Mouse (Mus musculus) limb, embryonic 11.5 days (tissue): ENCODE measurements around the gene 1600002K03Rik. TPM values are rescaled to one million over a fixed set of nuclear protein-coding genes. Genes with fewer than 3 reads are reported as not detected.
A peak's percentile ranks its signal among the peaks of the same experiment; 100 is the strongest.

Experiments used
- ATAC-seq: fragments of 200-750 bp; cut with Nextera tagmentation; 2 replicates; pipeline ENCODE4 v1.8.0; 2017; ENCODE audit warnings: low read depth; ENCODE audit not compliant: insufficient number of reproducible peaks, low FRiP score, low TSS enrichment
- DNase-seq: peaks from one replicate; pipeline ENCODE4 v3.0.0-alpha.2; 2015; ENCODE audit warnings: low spot score
- H3K27ac ChIP-seq: fragments of 300-500 bp; sonication (generic); replicated peaks from 2 replicates; pipeline ENCODE4 v1.5.1; 2014; ENCODE audit warnings: low read depth, mild to moderate bottlenecking, low read length
- H3K27me3 ChIP-seq: fragments of 300-500 bp; sonication (generic); 2 replicates; pipeline ENCODE4 v1.6.1; 2014; ENCODE audit warnings: mild to moderate bottlenecking, low read length, mixed read lengths; ENCODE audit not compliant: control insufficient read depth, insufficient read depth
- H3K36me3 ChIP-seq: fragments of 300-500 bp; sonication (generic); 2 replicates; pipeline ENCODE4 v1.6.1; 2014; ENCODE audit warnings: mild to moderate bottlenecking, low read length, moderate library complexity, mixed read lengths; ENCODE audit not compliant: control insufficient read depth, insufficient read depth
- H3K4me1 ChIP-seq: fragments of 300-500 bp; sonication (generic); 2 replicates; pipeline ENCODE4 v1.6.1; 2014; ENCODE audit warnings: low read length, mixed read lengths; ENCODE audit not compliant: control insufficient read depth, insufficient read depth
- H3K4me2 ChIP-seq: fragments of 300-500 bp; sonication (generic); 2 replicates; pipeline ENCODE4 v1.6.1; 2014; ENCODE audit warnings: low read depth, mild to moderate bottlenecking, moderate library complexity; ENCODE audit not compliant: severe bottlenecking
- H3K4me3 ChIP-seq: fragments of 300-500 bp; sonication (generic); 2 replicates; pipeline ENCODE4 v1.5.1; 2014; ENCODE audit warnings: low read depth, low read length
- H3K9ac ChIP-seq: fragments of 300-500 bp; sonication (generic); 2 replicates; pipeline ENCODE4 v1.6.1; 2014; ENCODE audit warnings: mild to moderate bottlenecking, low read length
- H3K9me3 ChIP-seq: fragments of 300-500 bp; sonication (generic); 2 replicates; pipeline ENCODE4 v1.6.1; 2016; ENCODE audit warnings: low read length; ENCODE audit not compliant: control insufficient read depth
- WGBS: fragments of 180-500 bp; shearing (Covaris S2); extraction: QIAGEN DNeasy Blood & Tissue Kit; methylation state at CpG from one replicate; pipeline ENCODE4 v1.1.7; 2014; 5-methylcytosine and 5-hydroxymethylcytosine counted together
- polyA plus RNA-seq: library from polyadenylated mRNA; unstranded; fragments of >200 nt; fragmentation: Nextera tagmentation; extraction: Ambion mirVana; gene quantifications from 2 replicates; pipeline ENCODE4 v1.2.1, GENCODE M21; 2014

1600002K03Rik gene
- polyA plus RNA-seq, 1 experiment from 2014 or later, result 5.9 TPM

DNA sequence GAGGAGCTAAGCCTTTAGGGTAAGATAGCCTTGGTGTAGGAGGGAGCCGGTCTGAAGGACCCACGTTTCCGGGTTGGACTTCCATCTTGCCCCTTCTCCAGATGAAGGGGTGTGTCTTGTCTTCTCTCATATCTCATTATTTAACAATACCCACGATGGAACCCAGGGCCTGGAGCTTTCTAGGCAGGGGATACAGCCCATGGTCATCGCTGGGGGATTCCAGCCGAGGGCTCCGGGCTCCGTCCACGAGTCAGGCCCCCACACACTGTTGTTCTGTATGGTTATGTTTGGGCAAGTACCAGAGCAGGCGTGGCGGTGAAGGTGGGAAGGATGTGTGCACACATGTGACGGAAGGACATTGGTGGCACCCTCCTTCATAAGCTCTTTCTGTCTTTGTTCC is 28.6 kb upstream of the 1600002K03Rik start:
- H3K27me3 ChIP-seq, result no peaks in the 10 kb centered on the region
- H3K27ac ChIP-seq, result no peak overlapping the region
- no peak for DNase-seq
- H3K36me3 ChIP-seq, result peaks cover 18% of the 10 kb centered on the region
- no peaks in the 10 kb centered on the region for H3K9me3 ChIP-seq
- ATAC-seq, result no peak
- WGBS, result 90% methylated on average over 12 of the region's 12 CpGs
- H3K4me1 ChIP-seq, result peaks cover 16% of the 10 kb centered on the region; the same call in 1 of the 2 replicates
- no peak overlapping the region for H3K4me2 ChIP-seq
- H3K4me3 ChIP-seq, result no peak overlapping the region
- H3K9ac ChIP-seq, result no peak overlapping the region

DNA sequence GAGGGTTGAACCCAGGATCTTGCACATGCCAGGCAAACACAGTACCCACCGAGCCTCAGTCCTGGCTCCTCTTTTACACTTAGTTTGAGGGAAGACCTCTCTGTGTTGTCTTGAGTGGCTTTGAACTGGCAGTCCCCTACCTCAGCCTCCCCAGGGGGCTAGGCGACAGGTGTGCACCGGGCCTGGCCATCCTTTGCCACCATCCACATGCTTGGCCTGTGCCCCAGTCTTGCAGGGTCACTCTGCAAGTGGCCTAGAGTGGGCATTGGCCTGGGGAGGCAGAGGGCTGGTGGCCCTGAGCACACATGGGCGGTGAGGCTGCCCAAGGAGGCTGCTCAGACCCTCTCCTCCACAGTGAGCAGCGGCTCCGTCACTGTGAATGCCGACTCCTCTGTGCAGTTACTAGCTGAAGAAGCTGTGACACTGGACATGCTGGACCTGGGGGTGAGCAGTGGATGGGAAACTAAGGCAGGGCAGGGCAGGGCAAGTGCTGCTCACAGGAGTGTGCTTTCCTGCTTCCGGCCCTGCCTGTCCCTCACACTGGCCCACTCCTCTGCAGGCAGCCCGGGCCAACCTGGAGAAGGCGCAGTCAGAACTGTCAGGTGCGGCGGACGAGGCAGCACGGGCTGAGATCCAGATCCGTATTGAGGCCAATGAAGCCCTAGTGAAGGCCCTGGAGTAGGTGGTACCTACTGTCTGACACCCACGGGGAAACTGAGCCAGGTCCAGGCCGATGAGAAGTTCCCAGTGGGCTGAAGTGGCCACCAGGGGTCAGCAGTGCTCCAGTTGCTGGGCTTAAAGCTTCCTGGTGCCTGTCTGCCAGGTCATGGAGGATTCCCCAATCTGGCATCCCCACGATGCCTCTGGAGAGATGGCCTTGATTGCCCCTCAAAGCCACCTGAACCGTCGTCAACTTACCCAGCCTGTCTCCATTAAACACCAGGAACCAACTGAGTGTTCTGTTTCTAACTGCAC is 27.6 kb upstream of the 1600002K03Rik start:
- Histone ChIP-seq H3K9me3 (no peaks in the 10 kb centered on the region), H3K27me3 (no peaks in the 10 kb centered on the region), H3K9ac (no peak overlapping the region), H3K27ac (no peak overlapping the region), H3K4me1 (peaks cover 16% of the 10 kb centered on the region; the same call in 1 of the 2 replicates), H3K36me3 (peaks cover 20% of the 10 kb centered on the region), H3K4me3 (no peak overlapping the region), H3K4me2 (no peak overlapping the region)
- DNase-seq (peak; percentile 83), ATAC-seq (no peak)
- 79% methylated on average over 20 of the region's 20 CpGs for WGBS

DNA sequence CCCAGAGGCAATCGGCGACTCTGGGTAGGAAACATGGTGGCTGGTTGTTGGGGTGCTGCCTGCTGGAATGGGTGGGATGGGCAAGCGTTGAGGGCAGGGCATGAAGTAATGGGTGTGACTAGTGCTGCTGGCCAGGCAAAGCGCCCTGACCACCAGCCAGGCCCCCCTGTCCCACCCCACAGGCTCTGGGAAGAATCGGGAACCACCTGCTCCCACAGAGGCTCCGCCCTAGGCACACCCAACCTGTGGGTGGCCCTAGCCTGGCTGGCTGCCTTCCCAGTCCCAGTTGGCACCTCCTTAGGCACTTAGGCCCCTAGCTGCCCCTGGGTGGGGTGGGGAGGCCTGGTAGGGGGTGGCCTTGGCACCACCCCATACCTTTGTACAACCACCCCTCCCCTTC is 26.8 kb upstream of the 1600002K03Rik start:
- peaks cover 20% of the 10 kb centered on the region for H3K36me3 ChIP-seq
- 88% methylated on average over 6 of the region's 6 CpGs for WGBS
- ATAC-seq (no peak), DNase-seq (no peak)
- peaks cover 14% of the 10 kb centered on the region; the same call in 1 of the 2 replicates for H3K4me1 ChIP-seq
- no peak overlapping the region for H3K9ac ChIP-seq
- no peaks in the 10 kb centered on the region for H3K27me3 ChIP-seq
- H3K9me3 ChIP-seq, result no peaks in the 10 kb centered on the region
- H3K4me3 ChIP-seq, result peak overlapping the region; percentile 5; the same call in 1 of the 2 replicates
- no peak overlapping the region for H3K4me2 ChIP-seq
- H3K27ac ChIP-seq, result no peak overlapping the region

DNA sequence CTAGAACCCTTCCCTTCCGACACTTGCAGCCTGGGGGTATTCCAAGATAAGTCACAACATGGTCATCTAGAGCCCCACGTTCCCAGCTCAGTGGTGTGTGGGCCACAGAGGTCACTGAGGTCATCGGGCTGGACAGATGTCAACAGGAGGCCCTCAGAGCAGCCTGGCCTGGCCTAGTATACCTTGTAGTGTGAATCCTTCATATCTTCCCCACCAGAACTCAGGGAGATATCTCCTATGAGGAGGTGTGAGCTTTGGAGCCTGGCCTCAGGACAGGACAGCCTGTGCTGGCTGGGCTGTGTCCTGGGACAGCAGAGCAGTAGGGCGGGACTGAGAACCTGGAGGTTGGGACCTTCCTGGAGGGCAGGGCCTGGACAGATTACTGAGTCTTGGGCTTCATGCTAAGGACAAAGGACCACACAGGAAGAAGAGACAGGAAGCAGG is 26.2 kb upstream of the 1600002K03Rik start:
- no peak overlapping the region; the same call in 1 of the 2 replicates for H3K4me2 ChIP-seq
- H3K27me3 ChIP-seq, result no peaks in the 10 kb centered on the region
- 0 out of 2 replicates have a peak overlapping the region, but pooled peaks have one; percentile 3 for H3K4me3 ChIP-seq
- peaks cover 21% of the 10 kb centered on the region for H3K36me3 ChIP-seq
- H3K27ac ChIP-seq, result no peak overlapping the region; the same call in 1 of the 2 replicates
- no peak overlapping the region for H3K9ac ChIP-seq
- H3K4me1 ChIP-seq, result peaks cover 14% of the 10 kb centered on the region; the same call in 1 of the 2 replicates
- ATAC-seq (no peak), DNase-seq (no peak)
- no peaks in the 10 kb centered on the region for H3K9me3 ChIP-seq
- 71% methylated on average over 4 of the region's 4 CpGs for WGBS

DNA sequence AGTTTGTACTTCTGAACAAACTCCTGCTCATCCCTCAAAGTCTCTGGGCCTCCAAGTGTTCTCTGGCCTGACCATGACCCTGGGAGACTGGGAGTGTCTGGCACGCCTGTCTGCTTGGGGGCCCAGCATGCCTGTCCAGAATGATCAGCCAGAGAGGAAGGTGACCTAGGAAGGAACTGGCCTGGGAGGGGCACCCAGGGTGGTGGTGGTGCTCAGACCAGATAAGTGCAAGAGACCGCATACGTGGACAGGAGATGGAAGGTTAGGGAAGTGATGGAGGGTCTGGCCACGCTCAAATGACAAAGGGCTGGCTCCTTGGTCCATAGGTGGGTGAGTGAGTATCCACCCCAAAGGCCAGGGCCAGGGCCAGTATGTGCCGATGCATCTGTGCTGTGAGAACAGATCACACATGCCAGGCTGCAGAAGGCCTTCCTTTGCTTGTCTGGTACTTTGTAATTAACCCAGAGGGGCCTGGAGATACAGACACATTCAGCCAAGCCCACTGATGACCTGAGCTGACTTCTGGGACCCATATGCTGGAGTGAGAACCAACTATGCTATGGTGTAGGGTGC is 25.5 kb upstream of the 1600002K03Rik start:
- 77% methylated on average over 5 of the region's 5 CpGs for WGBS
- H3K9ac ChIP-seq, result no peak overlapping the region

DNA sequence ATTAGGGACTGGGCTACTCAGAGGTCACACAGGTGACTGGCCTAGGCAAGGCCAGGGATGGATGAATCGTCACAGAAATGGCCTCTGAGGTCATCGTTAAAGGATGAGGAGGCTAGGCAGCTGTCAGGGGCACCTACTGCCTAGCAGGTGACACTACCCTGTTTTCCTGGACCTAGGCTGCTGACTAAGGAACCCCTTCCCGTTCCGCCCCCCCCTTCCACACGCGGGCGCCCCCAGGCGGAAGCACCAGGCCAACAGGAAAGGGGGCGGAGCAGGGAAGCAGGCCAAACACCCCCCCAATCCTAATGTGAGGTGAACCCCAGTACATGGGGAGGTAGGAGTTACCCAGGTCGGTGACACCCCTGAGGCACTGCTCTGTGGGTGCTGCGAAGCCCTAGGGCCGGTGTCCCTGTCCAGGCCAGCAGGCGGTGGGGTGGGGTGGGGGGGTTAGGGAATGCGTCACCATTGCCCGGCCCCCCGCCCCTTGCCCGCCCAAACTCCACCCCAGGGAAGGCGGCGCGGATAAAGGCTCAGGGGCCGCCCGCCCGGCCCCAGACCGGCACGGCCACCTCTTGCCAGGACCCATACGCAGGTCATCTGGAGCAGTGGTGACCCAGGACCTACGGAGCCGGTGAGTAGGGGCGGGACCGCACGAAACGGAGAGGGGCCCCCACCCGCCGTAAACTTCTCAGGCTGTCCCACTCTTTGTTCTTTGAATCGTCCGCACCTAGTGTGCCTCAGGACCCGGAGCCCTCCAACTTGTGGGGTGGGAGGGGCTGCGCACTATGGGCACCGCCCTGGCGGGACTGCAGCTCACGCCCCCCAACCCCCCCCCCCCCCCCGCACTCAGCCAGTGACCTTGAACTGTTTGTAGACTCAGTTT is 24.8 kb upstream of the 1600002K03Rik start, which contains the start of gene Midn:
TSS of gene Midn (plus strand) at position 554 of the 883 bp plus-strand sequence.
- Histone ChIP-seq H3K9ac (peak within 1 kb of the TSS; percentile 95), H3K36me3 (peaks cover 29% of the 10 kb centered on the region)

More for the DNA sequence above, 25.5 kb upstream of the 1600002K03Rik start:
- no peaks in the 10 kb centered on the region for H3K9me3 ChIP-seq
- peaks cover 22% of the 10 kb centered on the region for H3K36me3 ChIP-seq
- H3K27ac ChIP-seq, result no peak overlapping the region; the same call in 1 of the 2 replicates
- no peaks in the 10 kb centered on the region for H3K27me3 ChIP-seq
- peak overlapping the region; percentile 99; the same call in 1 of the 2 replicates for H3K4me3 ChIP-seq
- peak overlapping the region; percentile 59; the same call in 1 of the 2 replicates for H3K4me2 ChIP-seq
- ATAC-seq, result no peak
- H3K4me1 ChIP-seq, result peaks cover 18% of the 10 kb centered on the region
- no peak for DNase-seq

DNA sequence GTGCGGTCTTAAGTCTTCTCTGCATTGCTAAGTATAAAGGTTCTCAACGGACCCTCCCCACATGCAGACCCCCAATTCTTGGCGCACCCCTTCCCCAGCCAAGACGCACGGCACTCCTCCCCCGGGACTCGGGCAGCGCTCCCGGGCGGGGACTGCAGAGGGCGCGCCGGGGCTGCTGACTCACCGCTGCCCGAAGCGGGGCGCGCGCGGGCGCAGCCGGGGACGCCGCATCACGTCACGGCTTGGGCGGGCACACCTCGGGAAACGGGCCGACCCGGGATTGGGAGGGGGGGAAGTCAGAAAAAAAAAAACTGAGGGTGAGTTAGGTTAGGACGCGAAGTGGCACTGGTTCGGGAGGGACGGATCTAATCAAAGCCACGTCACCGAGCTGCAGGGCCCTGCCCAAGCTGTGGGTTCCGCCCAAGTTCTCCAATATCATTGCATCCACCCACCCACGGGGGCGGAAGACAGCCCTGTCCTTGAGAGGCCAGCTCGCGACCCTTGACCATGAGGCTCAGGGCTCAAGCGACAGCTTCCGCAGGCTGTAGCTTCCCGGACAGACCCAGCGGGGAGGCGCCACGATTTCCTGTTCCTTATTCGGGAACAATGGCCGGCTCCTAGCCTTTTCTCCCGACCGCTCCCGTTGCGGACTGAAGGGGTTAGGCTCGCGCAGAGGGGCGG is 24.0 kb upstream of the 1600002K03Rik start:
- H3K9ac ChIP-seq, result peak overlapping the region; percentile 95
- ATAC-seq, result peak; percentile 19
- DNase-seq, result peak; percentile 95
- peaks cover 30% of the 10 kb centered on the region for H3K4me1 ChIP-seq
- peak overlapping the region; percentile 59 for H3K4me2 ChIP-seq
- H3K36me3 ChIP-seq, result peaks cover 37% of the 10 kb centered on the region
- H3K4me3 ChIP-seq, result peak overlapping the region; percentile 99
- no peaks in the 10 kb centered on the region for H3K27me3 ChIP-seq
- WGBS, result under 1% methylated on average over 56 of the region's 57 CpGs
- H3K27ac ChIP-seq, result peak overlapping the region; percentile 99
- no peaks in the 10 kb centered on the region for H3K9me3 ChIP-seq

More for the DNA sequence above, 24.8 kb upstream of the 1600002K03Rik start, which contains the start of gene Midn:
- peak within 1 kb of the TSS; percentile 99 for H3K27ac ChIP-seq
- peak within 1 kb of the TSS; percentile 99 for H3K4me3 ChIP-seq
- H3K4me2 ChIP-seq, result peak within 1 kb of the TSS; percentile 59
- DNase-seq (peak; percentile 82), ATAC-seq (peak; percentile 48)
- no peaks in the 10 kb centered on the region for H3K9me3 ChIP-seq
- H3K4me1 ChIP-seq, result peaks cover 23% of the 10 kb centered on the region
- 1% methylated on average over 32 of the region's 42 CpGs for WGBS
- H3K27me3 ChIP-seq, result no peaks in the 10 kb centered on the region
